Mouse (Mus musculus): ENCODE results near the gene Vps18.

DNA sequence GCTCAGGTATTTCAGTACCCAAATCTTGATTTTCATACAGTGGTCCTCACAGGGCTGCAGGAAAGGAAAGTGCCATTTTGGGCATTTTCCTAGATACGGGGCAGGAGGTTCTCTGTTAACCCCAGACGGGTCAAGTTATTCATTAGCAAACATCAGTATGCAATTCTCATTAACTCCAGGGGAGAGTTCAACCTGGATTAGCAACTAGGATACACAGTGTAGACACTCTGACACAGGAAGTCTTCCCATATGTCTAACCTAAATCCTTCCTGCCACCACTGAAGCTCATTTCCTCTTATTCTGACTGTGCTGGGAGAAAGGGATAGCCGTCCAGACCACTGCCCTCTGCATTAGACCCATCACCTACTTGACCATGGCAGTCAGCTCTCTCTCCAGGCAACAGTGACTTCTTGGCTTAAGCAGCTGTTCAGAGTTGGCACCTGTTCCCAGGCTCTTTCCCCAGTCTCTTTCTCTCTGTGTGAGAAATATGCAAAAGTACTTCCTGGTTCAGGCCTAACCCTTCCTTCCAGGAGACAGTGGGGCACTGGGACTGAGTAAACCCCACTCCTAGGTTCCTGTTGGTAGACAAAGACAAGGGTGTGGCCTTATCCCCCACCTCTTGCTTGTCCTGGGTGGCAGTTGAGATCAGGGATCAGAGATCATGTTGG, 29.6 kb downstream of the Vps18 start:
- TF ChIP-seq EP300 (optimal IDR thresholded peaks at IDR 0.05) (no peak), CTCF (IDR thresholded peaks at IDR 0.05; ENCODE audit: low read depth) (no peak)

Measured in stomach, postnatal 0 days (tissue).